Mouse (Mus musculus) common myeloid progenitor, adult 5-6 weeks (primary cell): ENCODE results near the gene Evi2a. TPM values are rescaled to one million over a fixed set of nuclear protein-coding genes. Genes with fewer than 3 reads are reported as not detected.

Source experiments
- ATAC-seq: replicated peaks from 2 replicates; pipeline ENCODE4 v1.8.0; 2016; ENCODE audit warnings: low read depth, mild to moderate bottlenecking, moderate TSS enrichment, inconsistent platforms; ENCODE audit not compliant: poor library complexity, severe bottlenecking
- total RNA-seq: library from RNA; stranded (forward); fragments of 200-1000, 187-1606 nt; gene quantifications from 2 replicates; pipeline ENCODE4 v1.2.3, GENCODE M21; 2017

Evi2a gene
- 13.5 and 21.6 TPM in 2 replicates for total RNA-seq

DNA sequence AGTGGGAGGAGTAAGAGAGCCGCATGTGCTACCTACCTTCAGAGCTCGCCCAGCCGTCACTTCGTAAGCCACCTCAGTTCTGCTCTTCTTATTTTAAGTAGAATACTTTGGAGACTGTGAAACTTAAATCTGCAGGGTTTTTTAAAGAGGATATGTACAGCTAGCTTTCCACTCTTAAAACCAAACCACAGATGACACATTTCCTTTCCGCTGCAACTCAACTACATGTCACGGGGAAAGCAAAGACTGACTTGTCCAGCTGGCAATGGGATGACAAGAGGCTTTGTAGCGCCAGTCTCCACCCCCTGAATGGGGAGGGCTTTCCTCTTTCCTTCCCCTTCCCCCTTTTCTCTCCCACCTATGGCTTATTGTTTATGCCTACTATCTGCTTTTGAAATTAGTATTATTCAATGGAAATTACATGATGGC lies at the start of gene Evi2a, which contains the start of gene Evi2:
Evi2a (minus strand) TSS at position 277 of the 429 bp plus-strand sequence.
Evi2 (minus strand) TSS at position 257 of the 429 bp plus-strand sequence.
- peak; percentile 68 for ATAC-seq

DNA sequence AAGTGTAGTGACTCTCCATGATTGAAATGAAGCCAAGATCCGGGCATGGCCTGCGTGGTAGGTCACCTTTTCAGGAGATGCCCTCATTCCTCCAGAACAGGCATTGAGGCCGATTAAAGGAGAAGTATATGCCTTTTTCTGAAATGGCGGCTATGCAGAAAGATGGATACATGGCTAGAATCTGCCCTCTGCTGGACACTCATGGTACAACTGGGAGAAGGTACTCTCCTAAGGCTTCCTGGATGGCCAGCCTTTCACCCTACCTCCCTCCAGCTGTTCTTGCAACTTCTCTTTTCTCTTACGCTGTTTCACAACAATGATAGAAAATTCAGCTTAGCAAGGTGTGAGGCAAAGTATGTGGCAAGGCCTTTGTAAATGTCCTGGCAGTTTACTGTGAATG lies 47.3 kb upstream of the Evi2a start:
- ATAC-seq, result peak; percentile 93

DNA sequence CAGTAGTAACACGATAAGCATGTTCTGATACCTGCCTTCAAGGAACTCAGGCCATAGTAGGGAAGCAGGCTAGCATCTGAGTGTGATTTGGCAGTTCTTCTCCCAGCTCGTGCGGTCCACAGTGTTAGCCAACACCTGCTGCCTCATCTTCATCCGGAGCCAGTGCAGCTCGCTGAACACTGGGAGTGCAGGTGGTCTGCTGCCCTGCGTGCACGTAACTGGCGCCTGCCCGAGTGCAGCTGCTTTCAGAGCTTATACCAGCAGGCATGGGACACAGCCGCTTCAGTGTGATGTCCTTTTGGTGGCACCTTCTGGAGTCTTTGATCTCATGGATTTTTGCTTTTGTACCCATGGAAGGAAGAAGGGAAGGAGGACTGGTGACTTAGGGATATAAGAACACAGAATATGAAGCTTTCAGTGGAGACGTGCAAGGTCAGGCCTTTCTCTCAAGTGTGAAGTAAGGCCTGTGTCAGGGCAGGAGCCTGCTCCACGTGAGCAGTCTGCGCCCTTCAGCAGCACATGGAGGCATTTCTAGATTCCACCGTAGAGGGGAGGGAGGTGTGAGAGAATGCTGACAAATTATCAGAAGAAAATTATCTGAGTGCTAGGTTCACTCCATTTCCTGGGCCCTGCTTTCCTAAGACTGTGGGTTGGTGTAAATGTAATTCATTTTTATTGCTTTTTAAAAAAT lies 45.1 kb upstream of the Evi2a start:
- no peak for ATAC-seq

DNA sequence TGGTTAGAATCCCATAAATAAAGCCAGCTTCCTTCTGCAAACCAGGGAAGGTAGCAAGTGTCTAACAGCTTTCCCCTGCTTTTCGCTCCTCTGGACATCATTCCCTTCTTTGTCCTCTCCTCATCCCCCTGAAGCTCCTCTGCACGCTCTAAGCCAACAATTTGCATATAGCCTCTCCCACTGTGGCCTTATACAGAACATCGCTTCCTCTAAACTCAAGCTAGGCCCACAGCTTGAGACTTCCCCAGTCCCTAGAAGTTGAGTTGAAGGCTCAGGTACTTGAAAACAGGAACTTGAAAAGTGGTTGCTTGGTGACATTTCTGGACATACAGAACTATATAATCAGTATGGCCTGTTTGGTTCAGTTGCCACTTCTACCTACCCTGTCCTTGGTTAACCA lies 43.4 kb upstream of the Evi2a start:
- ATAC-seq, result peak; percentile 59

DNA sequence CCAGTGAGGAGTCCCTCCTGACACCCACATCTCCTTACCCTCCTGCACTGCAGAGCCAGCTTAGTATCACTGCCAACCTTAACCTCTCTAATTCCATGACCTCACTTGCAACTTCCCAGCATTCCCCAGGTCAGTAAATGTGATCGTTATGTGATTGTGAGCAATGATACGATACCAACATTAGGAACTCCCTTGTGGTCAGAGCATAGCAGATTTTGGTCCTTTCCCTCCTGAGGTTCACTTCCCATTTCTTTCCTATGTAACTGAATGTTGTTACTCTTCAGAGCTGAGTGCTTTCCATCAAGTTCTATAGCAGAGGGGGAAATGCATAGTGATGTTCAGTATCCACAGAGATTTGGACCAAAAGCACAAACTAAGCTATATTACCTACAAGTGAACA lies 39.9 kb upstream of the Evi2a start:
- ATAC-seq, result peak; percentile 36; the same call in 1 of the 2 replicates

DNA sequence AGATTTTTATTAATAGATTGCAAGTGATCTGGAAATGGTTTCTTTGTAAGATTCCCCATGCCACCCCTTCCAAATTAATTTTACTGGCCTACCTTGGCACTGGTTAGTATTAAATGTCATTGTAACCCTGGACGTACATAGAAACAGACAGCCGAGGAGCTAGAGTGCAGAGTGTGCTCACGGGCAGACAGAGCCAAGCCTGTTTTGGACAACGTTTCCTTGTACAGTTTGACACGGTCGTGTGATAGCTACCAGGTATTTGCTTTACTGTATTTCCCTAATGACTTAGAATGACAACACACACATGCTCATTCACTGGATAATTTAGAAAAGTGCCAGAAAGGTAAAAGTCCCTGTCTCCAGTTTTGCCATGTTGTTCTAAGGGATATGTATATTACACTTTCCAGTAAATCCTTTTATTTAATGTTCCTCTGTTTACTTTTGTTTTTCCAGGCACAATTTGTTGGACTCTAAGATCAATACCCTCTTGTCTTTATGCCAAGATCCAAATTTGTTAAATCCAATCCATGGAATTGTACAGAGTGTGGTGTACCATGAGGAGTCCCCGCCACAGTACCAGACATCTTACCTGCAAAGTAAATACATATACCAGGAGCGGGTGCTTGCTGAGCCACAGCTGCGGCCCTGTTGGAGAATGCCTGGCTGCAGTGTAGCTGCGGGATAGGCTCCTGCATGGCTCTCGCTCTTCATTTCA lies 37.9 kb upstream of the Evi2a start:
- no peak for ATAC-seq

DNA sequence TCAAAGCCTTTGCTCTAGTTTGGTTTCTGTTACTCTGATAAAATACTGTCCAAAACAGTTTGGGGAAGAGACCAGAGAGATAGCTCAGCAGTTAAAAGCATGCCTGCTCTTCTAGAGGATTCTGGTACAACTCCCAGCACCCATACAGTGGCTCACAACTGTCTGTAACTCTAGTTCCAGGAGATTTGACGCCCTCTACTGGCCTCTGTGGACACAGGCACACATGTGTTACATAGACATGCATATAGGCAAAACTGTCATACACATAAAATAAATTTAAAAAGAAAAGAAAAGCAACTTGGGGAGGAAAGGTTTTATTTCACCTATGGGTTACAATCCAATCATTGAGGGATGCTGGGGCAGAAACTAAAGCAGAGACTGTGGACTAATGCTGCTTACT lies 36.5 kb upstream of the Evi2a start:
- no peak for ATAC-seq

DNA sequence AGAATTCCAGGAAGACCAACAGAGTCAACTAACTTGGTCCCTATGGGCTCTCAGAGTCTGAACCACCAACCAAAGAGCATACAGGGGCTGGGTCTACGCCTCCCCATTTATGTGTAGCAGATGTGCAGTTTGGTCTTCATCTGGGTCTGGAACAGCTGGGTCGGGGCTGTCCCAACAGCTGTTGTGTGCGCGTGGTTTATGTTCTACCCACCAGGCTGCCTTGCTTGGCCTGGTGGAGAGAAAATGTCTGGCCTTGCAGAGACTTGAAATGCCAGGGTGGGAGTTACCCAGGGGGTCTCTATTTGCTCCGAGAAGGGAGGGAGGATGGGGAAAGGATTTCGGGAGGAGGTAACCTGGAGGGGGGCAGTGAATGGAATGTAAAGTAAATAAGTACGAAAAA lies 33.1 kb upstream of the Evi2a start:
- no peak for ATAC-seq

DNA sequence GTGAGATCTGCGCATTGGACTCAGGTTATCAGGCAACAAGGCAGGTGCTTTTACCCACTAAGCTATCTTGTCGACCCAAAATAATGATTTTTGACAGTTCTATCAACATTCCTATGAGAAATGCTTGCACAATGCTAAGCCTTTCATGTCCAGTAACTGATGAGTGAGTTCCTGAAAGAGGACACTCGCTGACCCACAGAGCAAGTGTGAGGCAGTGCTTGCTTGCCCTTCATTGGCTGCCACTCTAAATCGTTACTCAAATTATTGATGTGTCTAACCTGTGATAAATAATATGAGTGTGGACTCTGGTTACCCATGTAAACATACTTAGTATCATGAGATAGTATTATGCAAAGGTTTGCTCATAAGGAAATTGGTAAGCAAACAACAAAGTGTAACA lies 30.1 kb upstream of the Evi2a start:
- no peak for ATAC-seq

DNA sequence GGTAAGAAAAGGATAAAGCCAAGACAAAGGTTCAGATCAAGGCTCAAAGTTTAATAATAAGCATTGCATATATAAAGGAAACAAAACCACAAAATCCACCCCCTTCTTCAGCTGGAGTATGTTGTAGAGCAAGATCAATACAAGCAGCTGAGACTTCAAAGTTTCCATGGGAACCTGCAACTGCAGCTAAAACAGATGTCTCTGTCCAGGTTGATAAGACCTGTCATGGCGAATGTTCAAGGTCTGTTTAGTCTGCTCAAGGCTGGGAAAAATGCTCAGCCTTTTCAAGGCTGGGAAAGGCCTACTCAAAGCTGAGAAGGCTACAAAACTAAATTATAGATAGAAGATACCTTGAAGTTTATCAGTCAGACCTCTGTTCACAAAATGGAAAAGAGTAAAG lies 22.2 kb upstream of the Evi2a start:
- ATAC-seq, result no peak

DNA sequence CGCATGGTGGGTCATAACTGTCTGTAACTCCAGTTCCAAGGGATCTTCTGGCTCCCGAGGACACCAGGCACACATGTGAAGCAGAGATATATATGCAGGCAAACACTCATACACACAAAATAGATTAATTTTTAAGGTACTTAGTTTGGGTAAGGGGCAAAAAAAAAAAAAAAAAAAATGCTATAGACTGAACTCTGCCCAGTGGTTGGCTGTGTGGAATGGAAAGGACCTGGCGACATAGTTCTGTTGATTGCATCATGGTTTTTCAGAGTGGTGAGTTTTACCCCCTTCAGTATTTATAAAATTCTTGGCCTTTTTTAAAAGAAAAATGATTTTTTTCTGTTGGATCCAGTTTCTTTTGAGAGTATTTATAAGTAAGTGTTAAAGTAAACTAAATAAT lies 5.9 kb upstream of the Evi2a start:
- no peak for ATAC-seq

DNA sequence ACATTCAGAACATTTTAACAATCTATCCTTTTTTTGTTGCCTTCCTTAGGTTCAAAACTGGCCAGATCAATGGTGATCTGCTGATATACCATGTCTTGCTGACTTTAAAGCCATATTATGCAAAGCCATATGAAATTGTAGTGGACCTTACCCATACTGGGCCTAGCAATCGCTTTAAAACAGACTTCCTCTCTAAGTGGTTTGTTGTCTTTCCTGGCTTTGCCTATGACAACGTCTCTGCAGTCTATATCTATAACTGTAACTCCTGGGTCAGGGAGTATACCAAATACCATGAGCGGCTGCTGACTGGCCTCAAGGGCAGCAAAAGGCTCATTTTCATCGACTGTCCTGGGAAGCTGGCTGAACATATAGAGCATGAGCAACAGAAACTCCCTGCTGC lies 5.1 kb upstream of the Evi2a start:
- ATAC-seq, result peak; percentile 72

DNA sequence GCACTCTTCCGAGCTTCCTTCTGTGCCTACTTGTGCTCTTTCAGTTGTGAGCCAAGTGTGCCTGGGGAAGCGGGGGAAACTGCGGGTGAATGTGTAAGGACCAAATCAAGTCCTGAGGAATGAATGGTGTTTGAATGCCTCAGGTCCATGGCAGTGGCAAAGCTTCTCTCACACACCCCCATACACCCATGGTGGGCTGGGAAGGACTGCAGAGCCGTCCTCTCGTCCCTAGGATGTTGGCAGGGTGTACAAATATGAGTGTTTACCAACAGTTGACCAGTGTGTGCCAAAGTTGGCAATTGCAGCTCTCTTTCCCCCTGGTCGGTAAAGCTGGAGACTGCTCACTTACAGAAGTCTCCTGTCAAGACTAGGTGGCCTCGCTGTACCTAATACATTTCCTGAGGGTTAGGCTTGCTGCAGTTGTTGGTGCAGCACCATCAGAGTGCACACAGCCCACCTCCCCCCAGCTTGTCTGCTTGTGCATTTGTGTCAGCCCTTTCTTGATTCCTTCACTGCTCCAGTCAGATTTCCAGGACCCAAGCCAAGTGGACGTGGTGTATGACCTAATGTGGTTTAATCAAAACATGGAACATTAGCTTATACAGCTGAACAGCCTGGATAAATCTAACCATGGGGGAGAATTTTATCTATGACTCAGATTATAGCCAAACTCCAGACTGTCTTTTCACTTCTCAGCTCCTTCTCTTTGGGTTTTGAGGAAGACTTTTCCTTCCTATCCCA lies 3.7 kb upstream of the Evi2a start:
- no peak for ATAC-seq

DNA sequence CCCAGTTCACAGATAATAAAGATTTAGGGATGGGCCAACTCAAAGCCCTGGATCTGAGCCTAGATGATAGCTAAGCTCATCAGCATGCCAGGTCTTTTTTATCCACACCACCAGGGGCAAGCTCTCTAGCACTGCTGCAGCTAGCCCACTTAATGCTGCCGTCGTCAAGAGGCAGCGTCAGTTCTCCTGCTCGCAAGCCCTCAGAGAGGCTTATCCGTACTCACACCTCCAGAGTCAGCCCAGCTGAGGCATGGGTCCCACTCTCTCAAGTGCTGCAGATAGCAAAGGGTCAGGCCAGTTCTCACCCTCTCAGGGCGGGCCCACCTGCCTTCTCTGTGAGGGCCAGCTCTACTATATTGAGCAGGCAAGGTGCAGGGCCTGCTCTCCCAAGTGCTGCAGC lies 2.9 kb upstream of the Evi2a start:
- ATAC-seq, result no peak

DNA sequence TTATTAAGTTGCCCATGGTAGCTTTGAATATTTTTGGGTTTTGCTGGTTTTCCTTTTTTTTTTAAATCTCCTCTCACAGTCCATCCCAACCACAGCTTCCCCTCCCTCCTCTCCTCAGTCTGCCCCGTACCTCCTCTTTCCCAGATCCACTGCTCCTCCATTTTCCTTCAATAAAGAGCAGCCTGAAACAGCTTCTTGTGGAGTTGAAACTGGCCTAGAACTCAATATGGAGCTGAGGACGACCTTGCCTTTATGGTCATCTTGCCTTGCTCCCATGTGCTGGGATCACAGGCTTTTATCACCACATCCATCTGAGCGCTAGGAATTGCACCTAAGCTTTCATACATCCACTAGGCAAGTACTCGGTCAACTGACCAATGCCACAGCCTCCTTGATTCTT lies 1.1 kb upstream of the Evi2a start:
- ATAC-seq, result no peak

DNA sequence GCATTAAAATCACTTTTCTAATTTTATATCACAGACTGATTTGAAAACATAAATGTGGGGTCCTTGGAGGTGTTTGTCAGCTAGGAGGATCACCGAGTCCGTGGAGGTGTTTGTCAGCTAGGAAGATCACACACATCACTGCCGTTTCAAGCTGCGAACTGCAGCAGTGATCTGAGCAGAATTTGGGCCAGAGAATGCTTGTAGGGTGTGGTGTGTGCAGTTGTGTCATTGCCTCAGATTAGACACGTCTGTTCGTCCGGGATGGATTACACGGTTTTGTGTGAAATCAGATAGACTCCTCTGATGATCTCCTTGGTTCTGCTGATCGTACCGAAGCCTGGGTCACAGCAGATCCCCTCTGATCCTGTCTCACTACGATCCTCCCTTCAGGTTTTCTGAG lies 365 bp upstream of the Evi2a start:
- no peak for ATAC-seq

DNA sequence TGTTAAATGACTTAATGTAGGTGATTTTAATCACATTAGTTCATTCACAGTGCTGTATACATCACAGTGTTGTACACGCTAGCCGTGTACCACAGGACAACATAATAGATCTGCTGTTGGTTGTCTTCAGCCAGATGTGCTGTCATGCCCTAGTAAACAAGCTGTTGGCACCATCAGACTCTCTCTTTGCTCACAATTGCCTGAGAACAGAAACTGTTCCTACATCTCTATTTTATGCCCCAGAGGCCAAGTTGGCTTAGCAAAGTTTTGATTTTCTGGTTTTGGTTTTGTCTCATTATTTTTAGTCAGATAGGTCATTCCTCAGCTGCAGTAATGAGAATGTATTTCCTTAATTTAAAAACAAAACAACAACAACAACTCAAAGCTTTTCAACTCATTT lies 673 bp downstream of the Evi2a start:
- ATAC-seq, result no peak

DNA sequence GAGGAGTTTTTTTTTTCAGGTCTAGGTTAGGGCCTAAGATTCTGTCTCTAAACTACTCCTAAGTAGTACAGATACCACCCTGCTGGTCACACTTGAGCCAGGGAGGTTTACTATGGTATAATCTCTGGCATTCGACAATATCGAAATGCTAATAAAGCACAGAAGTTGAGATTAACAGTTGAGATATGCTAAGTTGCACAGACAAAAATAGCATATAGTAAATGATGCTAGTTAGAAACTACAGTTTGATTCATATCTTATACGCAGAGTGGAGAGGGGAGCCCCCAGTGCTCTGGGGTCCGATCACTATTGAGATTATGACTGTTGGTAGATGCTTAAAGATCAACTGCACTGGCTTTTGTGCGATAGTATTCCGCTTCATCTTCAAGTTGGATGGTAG lies 1.2 kb downstream of the Evi2a start:
- no peak for ATAC-seq

DNA sequence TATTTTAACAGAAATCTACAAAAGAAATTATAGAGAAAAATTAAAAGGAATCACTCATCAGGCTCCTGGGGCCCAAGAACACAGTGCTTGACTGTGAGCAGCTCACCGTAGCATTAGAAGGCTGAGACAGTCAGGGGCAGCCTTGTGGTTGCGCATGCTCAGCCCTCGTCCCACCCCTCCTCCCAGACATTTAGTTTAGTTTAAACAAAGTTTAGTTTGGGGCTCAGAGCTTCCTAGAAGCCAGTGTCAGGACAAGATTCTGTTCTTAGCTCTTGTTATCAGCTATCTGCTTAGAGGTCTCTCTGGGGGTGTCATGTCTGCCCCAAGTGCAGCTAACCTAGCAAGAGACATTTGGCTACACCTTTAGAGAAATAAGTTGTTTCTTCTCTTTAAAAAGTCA lies 1.8 kb downstream of the Evi2a start:
- ATAC-seq, result no peak

DNA sequence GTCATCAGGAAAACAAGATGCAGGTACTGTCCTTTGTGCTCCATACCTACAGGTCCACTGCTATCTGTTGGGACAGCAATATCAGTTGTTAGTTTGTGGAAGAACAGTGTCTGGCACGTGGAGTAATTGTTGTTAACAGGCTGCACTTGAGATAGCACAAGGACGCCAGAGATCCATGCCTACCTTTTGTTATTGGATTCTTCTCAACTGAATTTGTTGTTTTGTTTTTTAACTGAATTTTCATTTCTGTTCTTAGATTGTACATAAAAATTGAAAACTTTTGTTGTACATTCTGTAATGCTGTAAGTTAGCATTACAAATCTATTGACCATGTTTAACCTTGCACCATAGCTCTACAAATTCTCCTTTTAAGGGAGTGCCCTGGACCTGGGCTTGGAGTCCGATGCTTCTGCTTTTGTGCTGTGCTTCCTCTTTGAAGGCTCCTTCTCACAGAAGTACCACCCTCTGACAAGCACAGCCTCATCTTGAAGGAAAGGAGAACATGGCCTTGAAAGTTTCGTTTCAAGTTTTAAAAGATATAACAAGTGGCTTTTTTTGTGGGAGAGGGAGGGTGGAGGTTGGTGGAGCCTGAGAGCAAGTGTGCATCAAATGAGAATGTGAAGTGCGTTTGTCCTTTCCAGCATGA lies 2.5 kb downstream of the Evi2a start:
- peak; percentile 61 for ATAC-seq
